Mouse (Mus musculus): ENCODE measurements around the gene Polr2j. TPM values are rescaled to one million over a fixed set of nuclear protein-coding genes. Genes with fewer than 3 reads are reported as not detected.
A peak's percentile ranks its signal among the peaks of the same experiment; 100 is the strongest.

The Polr2j gene
- polyA plus RNA-seq (2015; fragmentation: Nextera tagmentation; extraction: Ambion mirVana), result 231 and 236 TPM in 2 replicates

GRCm38 (mm10) chr5:136115891-136116783, at the start of gene Polr2j:
Gene Polr2j (plus strand): TSS chr5:136116631.
- no peaks in the 10 kb centered on the region for H3K9me3 ChIP-seq
- H3K27ac ChIP-seq, result peak within 1 kb of the TSS; percentile 80
- H3K36me3 ChIP-seq, result peaks cover 23% of the 10 kb centered on the region
- ATAC-seq (ENCODE audit: low FRiP score), result peak; percentile 96
- peak within 1 kb of the TSS; percentile 92 for H3K4me2 ChIP-seq
- peak within 1 kb of the TSS; percentile 91 for H3K4me3 ChIP-seq
- 3% methylated on average over 37 of the region's 42 CpGs for WGBS
- peaks cover 26% of the 10 kb centered on the region for H3K4me1 ChIP-seq (replicated peaks)
- no peaks in the 10 kb centered on the region for H3K27me3 ChIP-seq
- H3K9ac ChIP-seq, result peak within 1 kb of the TSS; percentile 91

- Histone ChIP-seq H3K4me1 (replicated peaks) (no peaks in the 10 kb centered on the region), H3K4me2 (no peak overlapping the region), H3K9me3 (0 out of 2 replicates have a peak, but pooled peaks cover 3% of the 10 kb centered on the region), H3K27ac (no peak overlapping the region), H3K27me3 (peaks cover 3% of the 10 kb centered on the region; the same call in 1 of the 2 replicates), H3K9ac (no peak overlapping the region), H3K4me3 (no peak overlapping the region), H3K36me3 (no peaks in the 10 kb centered on the region)
- WGBS, result 67% methylated on average over 2 of the region's 2 CpGs
- no peak for ATAC-seq (ENCODE audit: low FRiP score)
These were observed 47.0 kb upstream of the Polr2j start for GRCm38 (mm10) chr5:136069411-136069810.

- Histone ChIP-seq H3K9me3 (no peaks in the 10 kb centered on the region), H3K27ac (no peak overlapping the region), H3K4me2 (no peak overlapping the region), H3K36me3 (no peaks in the 10 kb centered on the region), H3K27me3 (no peaks in the 10 kb centered on the region), H3K4me1 (replicated peaks) (0 out of 2 replicates have a peak, but pooled peaks cover 5% of the 10 kb centered on the region), H3K9ac (no peak overlapping the region), H3K4me3 (no peak overlapping the region)
- WGBS, result 61% methylated on average over 6 of the region's 6 CpGs
- ATAC-seq (ENCODE audit: low FRiP score), result no peak
These were observed 43.4 kb upstream of the Polr2j start for GRCm38 (mm10) chr5:136073051-136073450.

- Histone ChIP-seq H3K9ac (no peak overlapping the region), H3K4me3 (no peak overlapping the region), H3K4me1 (replicated peaks) (0 out of 2 replicates have a peak, but pooled peaks cover 5% of the 10 kb centered on the region), H3K9me3 (no peaks in the 10 kb centered on the region), H3K27me3 (no peaks in the 10 kb centered on the region), H3K4me2 (no peak overlapping the region), H3K27ac (no peak overlapping the region), H3K36me3 (no peaks in the 10 kb centered on the region)
- no peak for ATAC-seq (ENCODE audit: low FRiP score)
- WGBS, result 70% methylated on average over 11 of the region's 11 CpGs
These were observed 42.9 kb upstream of the Polr2j start for GRCm38 (mm10) chr5:136073526-136073925.

GRCm38 (mm10) chr5:136075076-136075475, 41.4 kb upstream of the Polr2j start:
- H3K4me3 ChIP-seq, result no peak overlapping the region
- no peak overlapping the region for H3K27ac ChIP-seq
- H3K36me3 ChIP-seq, result no peaks in the 10 kb centered on the region
- WGBS, result 97% methylated on average over 5 of the region's 5 CpGs
- no peaks in the 10 kb centered on the region for H3K9me3 ChIP-seq
- no peak overlapping the region for H3K4me2 ChIP-seq
- 0 out of 2 replicates have a peak, but pooled peaks cover 5% of the 10 kb centered on the region for H3K4me1 ChIP-seq (replicated peaks)
- ATAC-seq (ENCODE audit: low FRiP score), result no peak
- H3K27me3 ChIP-seq, result no peaks in the 10 kb centered on the region
- H3K9ac ChIP-seq, result no peak overlapping the region

- H3K27ac ChIP-seq, result no peak overlapping the region
- H3K9ac ChIP-seq, result no peak overlapping the region
- H3K36me3 ChIP-seq, result no peaks in the 10 kb centered on the region
- H3K9me3 ChIP-seq, result no peaks in the 10 kb centered on the region
- 0 out of 2 replicates have a peak, but pooled peaks cover 5% of the 10 kb centered on the region for H3K4me1 ChIP-seq (replicated peaks)
- H3K27me3 ChIP-seq, result peaks cover 3% of the 10 kb centered on the region; the same call in 1 of the 2 replicates
- no peak overlapping the region for H3K4me2 ChIP-seq
- WGBS, result 54% methylated on average over 7 of the region's 7 CpGs
- H3K4me3 ChIP-seq, result no peak overlapping the region
- no peak for ATAC-seq (ENCODE audit: low FRiP score)
These were observed 40.1 kb upstream of the Polr2j start for GRCm38 (mm10) chr5:136076284-136076683.

GRCm38 (mm10) chr5:136077001-136077550, 39.4 kb upstream of the Polr2j start:
- no peak overlapping the region for H3K4me2 ChIP-seq
- no peaks in the 10 kb centered on the region for H3K9me3 ChIP-seq
- no peak for ATAC-seq (ENCODE audit: low FRiP score)
- H3K4me3 ChIP-seq, result no peak overlapping the region
- H3K9ac ChIP-seq, result no peak overlapping the region
- peaks cover 3% of the 10 kb centered on the region; the same call in 1 of the 2 replicates for H3K27me3 ChIP-seq
- 91% methylated on average over 9 of the region's 9 CpGs for WGBS
- 0 out of 2 replicates have a peak, but pooled peaks cover 5% of the 10 kb centered on the region for H3K4me1 ChIP-seq (replicated peaks)
- no peaks in the 10 kb centered on the region for H3K36me3 ChIP-seq
- no peak overlapping the region for H3K27ac ChIP-seq

GRCm38 (mm10) chr5:136078136-136078535, 38.3 kb upstream of the Polr2j start:
- ATAC-seq (ENCODE audit: low FRiP score), result no peak

GRCm38 (mm10) chr5:136082345-136082744, 34.1 kb upstream of the Polr2j start:
- no peak overlapping the region for H3K27ac ChIP-seq
- H3K27me3 ChIP-seq, result peaks cover 9% of the 10 kb centered on the region; the same call in 1 of the 2 replicates
- no peak overlapping the region for H3K9ac ChIP-seq
- H3K36me3 ChIP-seq, result no peaks in the 10 kb centered on the region
- H3K4me2 ChIP-seq, result no peak overlapping the region
- H3K4me3 ChIP-seq, result no peak overlapping the region
- no peak for ATAC-seq (ENCODE audit: low FRiP score)
- H3K9me3 ChIP-seq, result no peaks in the 10 kb centered on the region
- H3K4me1 ChIP-seq (replicated peaks), result peaks cover 28% of the 10 kb centered on the region
- 75% methylated on average over 4 of the region's 4 CpGs for WGBS

More at GRCm38 (mm10) chr5:136078136-136078535, 38.3 kb upstream of the Polr2j start:
- no peak overlapping the region for H3K4me3 ChIP-seq
- no peak overlapping the region for H3K4me2 ChIP-seq
- no peak overlapping the region for H3K27ac ChIP-seq
- 96% methylated on average over 5 of the region's 5 CpGs for WGBS
- no peaks in the 10 kb centered on the region for H3K36me3 ChIP-seq
- no peaks in the 10 kb centered on the region for H3K9me3 ChIP-seq
- peaks cover 7% of the 10 kb centered on the region; the same call in 1 of the 2 replicates for H3K4me1 ChIP-seq (replicated peaks)
- H3K27me3 ChIP-seq, result peaks cover 3% of the 10 kb centered on the region; the same call in 1 of the 2 replicates
- no peak overlapping the region for H3K9ac ChIP-seq

GRCm38 (mm10) chr5:136083669-136084107, 32.7 kb upstream of the Polr2j start, which contains the start of gene Rasa4:
Gene Rasa4 (plus strand): TSS chr5:136083916.
- 0 out of 2 replicates have a peak within 1 kb of the TSS, but pooled peaks have one; percentile 40 for H3K27ac ChIP-seq
- 0% methylated on average over 27 of the region's 28 CpGs for WGBS
- peak within 1 kb of the TSS; percentile 89 for H3K4me2 ChIP-seq
- peaks cover 28% of the 10 kb centered on the region for H3K4me1 ChIP-seq (replicated peaks)
- H3K27me3 ChIP-seq, result peaks cover 14% of the 10 kb centered on the region
- no peaks in the 10 kb centered on the region for H3K36me3 ChIP-seq
- peak within 1 kb of the TSS; percentile 59 for H3K4me3 ChIP-seq
- no peaks in the 10 kb centered on the region for H3K9me3 ChIP-seq
- peak; percentile 95 for ATAC-seq (ENCODE audit: low FRiP score)
- peak within 1 kb of the TSS; percentile 78 for H3K9ac ChIP-seq

- Histone ChIP-seq H3K4me3 (peak overlapping the region; percentile 59), H3K36me3 (no peaks in the 10 kb centered on the region), H3K27ac (0 out of 2 replicates have a peak overlapping the region, but pooled peaks have one; percentile 40), H3K4me2 (peak overlapping the region; percentile 89), H3K27me3 (peaks cover 15% of the 10 kb centered on the region), H3K9ac (peak overlapping the region; percentile 78), H3K4me1 (replicated peaks) (peaks cover 28% of the 10 kb centered on the region), H3K9me3 (no peaks in the 10 kb centered on the region)
- peak; percentile 60 for ATAC-seq (ENCODE audit: low FRiP score)
- WGBS, result 1% methylated on average over 23 of the region's 23 CpGs
These were observed 32.1 kb upstream of the Polr2j start for GRCm38 (mm10) chr5:136084144-136084881.

Measured in hindbrain, embryonic 13.5 days (tissue).